ENCODE assay signal across 8 mouse cellular contexts in genomic region chr14:33691690-33692089, GRCm38 (mm10).
A peak's percentile ranks its signal among the peaks of the same experiment; 100 is the strongest.
DNase-seq lines count a peak whose midpoint lies in the region; ATAC-seq lines count a peak whose summit lies in the region.

No protein-coding gene starts in this region.

- intact Hi-C loops in left cerebral cortex, postnatal 10 days (cut with DNase I): no loop called here

- no peak for ATAC-seq in megakaryocyte, adult 5-6 weeks (ENCODE audit: poor library complexity, severe bottlenecking)

- DNase-seq in left cerebral cortex, postnatal 10 days (ENCODE audit: extremely low spot score in 1 of 2, low spot score in 2 of 2): peak; percentile 38 to 69
- DNase-seq in left cerebral cortex, adult 11 months (ENCODE audit: low spot score): no peak
- DNase-seq in adrenal gland, adult 8-10 months: peak; percentile 75
- peak; percentile 61 to 89 for DNase-seq in cerebellum, postnatal 4 days (ENCODE audit: low spot score in 2 of 2)
- DNase-seq in heart, postnatal 4 days: peak; percentile 79
- peak; percentile 91 for DNase-seq in lung, postnatal 10 days
- DNase-seq in embryo, embryonic 10 days (ENCODE audit: low spot score): no peak

Comparison
In these comparisons a context has a peak if more than half of its experiments do, and no peak if none do; other contexts are left out.
1. DNase-seq: peak in left cerebral cortex, postnatal 10 days (2 of 2), adrenal gland, adult 8-10 months (single experiment), cerebellum, postnatal 4 days (2 of 2), heart, postnatal 4 days (single experiment) and lung, postnatal 10 days (single experiment); none in left cerebral cortex, adult 11 months (single experiment) and embryo, embryonic 10 days (single experiment).